Mouse (Mus musculus) heart, postnatal 0 days (tissue): ENCODE measurements around the gene Prickle1.

Experiments
- CTCF ChIP-seq: IDR thresholded peaks from 2 replicates; pipeline ENCODE4 v1.5.1; 2016; ENCODE audit warnings: antibody characterized with exemption, control low read depth, low read depth
- EP300 ChIP-seq: IDR thresholded peaks from 2 replicates; pipeline ENCODE4 v1.6.1; 2016; ENCODE audit warnings: antibody characterized with exemption, low read depth

- no peak for TF ChIP-seq CTCF
- no peak for TF ChIP-seq EP300
Measured at GRCm38 (mm10) chr15:93568911-93569310, 26.8 kb downstream of the Prickle1 start.
